Mouse (Mus musculus) natural killer cell, adult 2 months (primary cell): ENCODE data around the gene Gm42372.

Source experiments
- DNase-seq, 2 experiments: peaks; one replicate each; pipeline ENCODE4 v3.0.0; 2022; ENCODE audit warnings: low spot score in 2 of 2

Gene Gm42372

GRCm38 (mm10) chr7:16959539-16960187, 23.2 kb upstream of the Gm42372 start, which contains the start of gene Pnmal1:
Gene Pnmal1, plus strand, starts transcription at chr7:16959679.
- DNase-seq: no peak

DNA sequence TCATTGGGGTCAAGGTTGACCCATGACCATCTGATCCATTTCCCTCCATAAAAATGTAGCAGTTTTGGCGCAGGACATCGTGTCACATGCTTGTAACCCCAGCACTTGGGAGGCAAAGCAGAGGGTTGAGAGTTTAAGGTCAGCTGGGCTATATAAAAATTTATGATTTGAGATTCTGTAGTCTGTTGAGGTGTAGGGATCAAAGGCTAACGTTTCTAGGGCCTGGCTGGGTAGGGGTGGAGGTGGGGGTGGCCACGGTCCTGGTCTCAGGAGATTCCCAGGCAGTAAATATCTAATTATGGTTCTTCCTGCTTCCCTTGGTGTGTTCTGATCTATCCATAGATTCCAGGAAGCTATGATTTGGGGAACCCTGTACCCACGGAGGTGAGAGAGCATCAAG, 21.2 kb upstream of the Gm42372 start:
- no peak for DNase-seq

- no peak for DNase-seq
These were observed 14.5 kb upstream of the Gm42372 start for GRCm38 (mm10) chr7:16968414-16968813.

- DNase-seq: no peak
These were observed 11.7 kb upstream of the Gm42372 start for GRCm38 (mm10) chr7:16971160-16971559.

DNA sequence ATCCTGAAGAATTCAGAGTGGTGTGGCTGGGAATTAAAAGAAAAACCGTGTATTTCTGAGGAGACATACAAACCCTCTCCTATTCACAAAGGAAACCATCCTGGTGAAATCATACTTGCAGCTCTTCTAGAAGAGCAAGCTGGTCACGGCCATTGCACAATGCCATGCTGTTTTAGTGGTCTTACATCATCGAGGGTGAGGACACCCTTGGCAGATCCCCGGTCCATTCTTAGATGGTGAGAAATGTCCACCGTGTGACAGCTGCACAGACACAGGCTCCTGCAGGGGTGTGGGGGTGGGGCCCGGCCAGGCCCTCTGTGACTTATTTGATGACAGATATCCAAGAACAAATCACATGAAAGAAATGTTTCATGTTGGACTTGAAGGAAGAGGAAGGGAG, 8.9 kb upstream of the Gm42372 start:
- no peak for DNase-seq

GRCm38 (mm10) chr7:16976298-16976697, 6.6 kb upstream of the Gm42372 start:
- DNase-seq: no peak

GRCm38 (mm10) chr7:16978173-16978572, 4.7 kb upstream of the Gm42372 start:
- DNase-seq: no peak

DNA sequence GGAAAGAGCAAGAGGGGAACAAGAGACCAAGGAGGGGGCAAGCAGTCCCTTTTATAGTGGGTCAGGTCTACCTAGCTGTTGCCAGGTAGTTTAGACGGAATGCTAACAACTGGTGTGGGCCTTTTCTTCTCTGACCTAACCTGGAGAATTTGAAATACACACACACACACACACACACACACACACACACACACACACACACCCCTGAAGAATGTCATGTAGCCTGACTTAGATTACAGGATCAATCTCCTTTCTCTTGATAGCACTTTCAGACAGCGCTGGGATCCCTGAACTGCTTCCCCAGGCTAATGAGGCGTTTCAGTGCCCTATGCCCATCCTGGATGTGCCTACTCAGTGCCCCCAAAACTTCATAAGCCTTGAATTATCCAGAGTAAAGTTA, 4.3 kb upstream of the Gm42372 start:
- no peak for DNase-seq

DNA sequence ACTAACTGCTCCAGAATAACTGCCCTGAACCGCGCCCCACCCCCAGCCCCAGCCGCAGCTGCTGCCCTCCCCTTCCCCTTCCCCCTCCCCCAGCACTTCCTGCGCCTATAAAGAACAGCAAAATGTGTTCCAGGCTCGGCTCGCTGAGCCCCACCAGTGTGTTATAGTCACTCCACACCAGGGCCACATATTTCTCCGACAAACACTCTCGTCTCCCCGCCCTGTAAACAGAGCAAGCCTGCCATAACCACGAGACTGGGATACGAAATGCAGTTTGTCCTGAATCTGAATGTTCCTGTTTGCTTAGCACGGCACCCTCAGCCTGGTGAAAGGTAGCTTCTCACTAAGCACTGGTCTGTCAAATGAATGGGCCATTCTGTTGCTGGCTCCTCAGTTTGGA, 2.5 kb upstream of the Gm42372 start:
- DNase-seq: peak in 1 of 2 experiments; percentile 10

- DNase-seq: no peak
These were observed 4.8 kb downstream of the Gm42372 start for GRCm38 (mm10) chr7:16987541-16988149.

GRCm38 (mm10) chr7:16988405-16988804, 5.5 kb downstream of the Gm42372 start:
- no peak for DNase-seq

GRCm38 (mm10) chr7:16990006-16990744, 7.3 kb downstream of the Gm42372 start:
- DNase-seq: no peak

- DNase-seq: no peak
These were observed 9.0 kb downstream of the Gm42372 start for GRCm38 (mm10) chr7:16991681-16992450.

DNA sequence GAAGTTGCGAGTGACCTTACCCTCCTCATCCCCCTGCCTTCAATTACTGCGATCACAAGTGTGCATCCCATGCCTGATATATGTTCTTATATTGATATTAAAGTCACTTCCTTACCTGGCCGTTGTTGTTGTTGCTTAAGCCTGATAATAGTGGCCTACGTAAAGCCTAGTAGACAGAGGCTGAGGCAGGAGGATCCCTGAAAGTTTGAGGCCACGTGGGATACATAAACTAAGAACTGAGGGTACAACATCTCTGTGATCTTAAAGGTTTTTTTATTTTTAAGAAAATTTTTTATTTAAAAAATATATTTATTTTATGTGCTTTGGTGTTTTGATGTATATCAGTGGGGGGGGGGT, 9.5 kb downstream of the Gm42372 start, which contains the start of gene Ccdc8:
Ccdc8 (plus strand) TSS at position 258 of the 357 bp plus-strand sequence.
- DNase-seq: no peak

GRCm38 (mm10) chr7:16993651-16994399, 10.9 kb downstream of the Gm42372 start:
- no peak for DNase-seq

DNA sequence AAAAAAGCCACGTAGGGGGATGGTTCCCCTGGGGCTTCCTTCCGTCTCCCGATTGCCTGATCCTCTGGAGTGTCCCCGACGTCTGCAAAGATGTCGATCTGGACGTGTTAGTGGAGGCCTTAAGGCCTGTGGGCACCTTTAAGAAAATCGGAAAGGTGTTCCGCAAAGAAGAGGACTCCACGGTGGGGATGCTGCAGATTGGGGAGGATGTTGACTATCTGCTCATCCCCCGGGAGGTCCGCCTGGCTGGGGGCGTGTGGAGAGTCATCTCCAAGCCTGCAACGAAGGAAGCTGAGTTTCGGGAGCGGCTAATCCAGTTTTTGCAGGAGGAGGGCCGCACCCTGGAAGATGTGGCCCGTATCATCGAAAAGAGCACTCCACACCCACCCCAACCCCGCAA, 11.5 kb downstream of the Gm42372 start:
- DNase-seq: no peak

- no peak for DNase-seq
These were observed 12.5 kb downstream of the Gm42372 start for GRCm38 (mm10) chr7:16995345-16995744.

DNA sequence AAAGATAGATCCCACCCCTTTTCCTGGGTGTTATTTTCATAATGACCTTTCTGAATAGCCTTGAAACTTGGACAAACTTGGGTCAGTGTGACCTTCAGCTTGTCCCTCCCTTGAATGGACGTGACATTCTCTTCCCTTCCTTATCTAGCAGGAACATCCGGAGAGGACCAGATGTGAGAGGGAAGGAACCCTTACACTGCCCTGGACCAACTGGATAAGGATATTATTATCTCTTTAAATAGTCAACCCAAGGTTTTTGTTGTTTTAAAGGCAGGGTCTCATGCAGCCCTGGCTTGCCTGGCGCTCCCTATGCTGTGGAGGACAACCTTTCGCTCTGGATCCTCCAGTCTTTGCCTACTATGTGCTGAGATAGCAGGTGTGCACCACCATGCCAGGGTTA, 16.3 kb downstream of the Gm42372 start:
- DNase-seq: no peak

GRCm38 (mm10) chr7:16999650-17000049, 16.8 kb downstream of the Gm42372 start:
- DNase-seq: peak; percentile 72 to 80

GRCm38 (mm10) chr7:17002375-17003195, 19.7 kb downstream of the Gm42372 start:
- peak; percentile 50 to 76 for DNase-seq
